Mouse (Mus musculus) kidney, adult 18-20 months (tissue): ENCODE measurements at regions not wholly inside any gene's neighbourhood (a gene's known extent, or its start where the extent isn't known, plus 50 kb on each side); places are given as distances from the start of the nearest gene placed in this dataset.

Experiments
- DNase-seq: peaks from one replicate; pipeline ENCODE4 v3.0.0; 2021

- no peak for DNase-seq
These were observed 176.8 kb downstream of the Fign start for GRCm38 (mm10) chr2:63920997-63921396.

DNA sequence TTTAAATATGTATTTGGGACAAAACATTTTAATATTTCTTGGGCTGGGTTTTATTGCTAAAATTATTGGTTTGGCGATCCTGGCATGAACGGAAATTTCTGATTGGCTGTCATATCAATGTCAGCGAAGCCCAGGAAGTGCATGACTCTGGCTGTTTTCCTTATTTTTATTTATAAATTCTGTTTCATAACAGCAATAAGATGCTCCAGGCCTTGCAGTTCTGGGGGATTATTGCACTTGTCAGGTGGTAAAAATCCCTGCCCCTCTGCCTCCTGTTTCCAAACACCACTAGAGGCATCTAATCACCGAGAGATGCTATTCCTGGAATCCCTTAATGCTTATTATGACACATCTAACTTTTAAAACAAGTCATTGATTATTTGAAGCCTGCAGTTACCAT is 177.8 kb downstream of the Fign start:
- DNase-seq, result no peak

DNA sequence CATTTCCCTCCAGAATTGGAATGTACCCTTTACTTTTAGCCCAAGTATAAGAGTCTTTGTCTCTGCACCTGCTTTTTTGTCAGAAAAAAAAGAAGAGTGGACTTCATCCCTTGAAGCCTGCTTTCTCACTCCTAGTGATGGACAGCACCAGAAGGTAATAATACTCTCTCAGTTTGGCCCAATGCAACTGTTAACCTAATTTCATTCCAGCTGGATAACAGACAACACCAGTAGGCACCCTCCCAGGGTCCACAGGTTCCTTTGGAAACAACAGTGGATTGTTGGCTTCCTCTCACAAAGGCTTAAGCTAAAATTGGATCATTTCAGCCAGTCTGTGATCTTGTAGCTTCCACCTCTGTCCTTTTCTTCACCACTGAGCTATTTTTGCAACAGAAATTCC is 197.2 kb downstream of the Fign start:
- DNase-seq, result no peak

GRCm38 (mm10) chr2:63878477-63878876 is 219.4 kb downstream of the Fign start:
- DNase-seq, result no peak

- no peak for DNase-seq
These were observed 220.5 kb downstream of the Fign start for GRCm38 (mm10) chr2:63877387-63877786.

DNA sequence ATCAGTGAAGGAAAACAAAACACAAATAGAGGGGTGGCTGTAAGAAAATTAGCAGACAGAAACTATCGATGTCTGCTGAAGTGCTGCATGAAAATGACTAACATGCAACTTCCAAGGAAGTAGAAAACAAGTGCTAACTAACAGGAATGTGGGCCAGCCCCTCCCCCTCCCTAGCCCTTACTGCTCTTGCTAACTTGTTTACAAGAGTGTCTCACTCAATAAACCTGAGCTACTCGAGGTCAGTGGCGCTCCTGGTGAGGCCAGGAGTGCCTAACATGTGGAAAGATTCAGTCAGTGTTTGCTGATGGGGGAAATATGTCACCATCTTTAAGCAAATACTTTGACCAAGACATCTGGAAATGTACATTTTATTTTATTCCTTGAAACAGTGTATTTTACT is 221.5 kb downstream of the Fign start:
- peak; percentile 57 for DNase-seq

DNA sequence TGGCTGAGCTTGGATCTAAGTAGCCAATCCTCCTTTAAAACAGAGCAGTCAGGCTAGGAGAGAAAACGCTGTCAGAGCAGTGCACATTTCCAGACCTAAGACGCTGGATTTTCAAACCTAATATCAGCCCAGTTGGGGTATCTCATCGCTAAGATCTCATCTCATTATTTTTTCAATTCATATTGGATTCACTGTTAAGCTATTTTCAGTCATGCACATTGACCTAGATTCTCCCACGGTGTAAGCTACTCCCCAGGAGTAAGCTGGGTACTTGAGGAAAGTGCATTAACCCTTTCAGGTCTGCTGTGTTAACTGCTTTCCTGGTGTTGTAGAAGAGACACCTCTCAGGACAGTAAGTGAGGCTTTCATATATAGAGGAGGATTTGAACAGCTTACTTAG is 222.7 kb downstream of the Fign start:
- no peak for DNase-seq

GRCm38 (mm10) chr2:63866524-63866923 is 231.3 kb downstream of the Fign start:
- DNase-seq, result no peak

DNA sequence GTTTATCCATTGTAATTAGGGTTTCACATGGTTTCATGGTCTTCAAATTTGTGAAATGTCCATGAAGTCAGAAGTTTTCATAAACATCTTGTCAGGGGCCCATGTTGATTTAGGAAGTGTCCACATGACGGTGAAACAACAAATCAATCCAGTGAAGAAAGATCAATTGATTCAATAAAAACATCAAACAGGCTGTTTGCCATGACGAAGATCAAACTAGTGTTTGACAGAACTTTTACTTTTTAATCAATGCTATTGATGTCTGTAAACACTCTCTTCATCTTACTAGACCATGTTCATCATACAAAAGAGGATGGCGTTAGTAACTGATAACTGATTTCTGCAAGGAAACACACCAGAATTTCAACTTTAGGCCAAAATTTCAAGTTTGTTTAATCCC is 236.0 kb downstream of the Fign start:
- no peak for DNase-seq

DNA sequence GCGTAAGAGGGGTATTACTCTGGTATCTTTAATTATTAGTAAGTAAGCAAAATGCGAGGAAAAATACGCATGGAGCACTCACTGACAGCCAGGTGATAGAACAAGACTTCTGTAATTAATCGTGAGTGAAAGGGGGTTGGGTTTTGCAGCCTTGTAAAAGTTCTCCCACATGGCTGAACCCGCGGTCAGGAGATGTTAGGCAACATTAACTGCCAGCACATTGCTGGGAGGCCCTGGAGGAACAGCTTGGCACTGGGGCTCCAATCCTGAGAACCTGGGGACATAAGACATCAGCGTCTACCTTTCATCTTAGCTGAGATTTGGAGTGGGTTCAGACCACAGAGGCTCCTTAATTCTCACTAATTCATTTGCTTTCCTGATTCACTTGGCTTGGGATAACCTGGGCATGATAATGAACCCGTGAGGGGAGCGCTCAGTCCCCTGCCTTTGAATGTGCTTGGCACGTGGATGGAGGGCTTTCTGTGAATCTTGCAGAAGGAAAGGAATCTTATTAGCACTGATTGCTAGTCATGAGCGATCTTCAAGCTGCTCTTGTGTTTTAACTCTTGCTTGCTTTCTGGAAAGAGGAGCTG is 241.3 kb downstream of the Fign start:
- DNase-seq, result no peak

DNA sequence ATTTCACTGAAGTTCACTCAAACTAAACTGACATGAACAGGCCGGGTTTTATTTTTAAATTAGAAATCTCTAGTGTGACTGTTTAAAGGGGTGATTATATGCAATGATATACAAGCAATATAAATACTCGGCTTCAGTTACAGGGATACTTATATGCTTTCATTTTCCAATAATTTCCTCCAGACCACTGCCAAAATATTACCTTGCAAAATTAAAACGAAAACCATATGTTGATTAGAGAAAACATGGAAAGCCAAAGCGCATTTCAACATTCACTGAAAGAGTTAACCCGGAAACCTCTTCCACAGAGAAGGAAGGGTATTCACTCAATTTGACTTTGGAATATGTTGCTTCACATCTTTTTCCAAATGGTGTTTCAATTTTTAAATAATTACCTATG is 242.4 kb downstream of the Fign start:
- DNase-seq, result no peak

DNA sequence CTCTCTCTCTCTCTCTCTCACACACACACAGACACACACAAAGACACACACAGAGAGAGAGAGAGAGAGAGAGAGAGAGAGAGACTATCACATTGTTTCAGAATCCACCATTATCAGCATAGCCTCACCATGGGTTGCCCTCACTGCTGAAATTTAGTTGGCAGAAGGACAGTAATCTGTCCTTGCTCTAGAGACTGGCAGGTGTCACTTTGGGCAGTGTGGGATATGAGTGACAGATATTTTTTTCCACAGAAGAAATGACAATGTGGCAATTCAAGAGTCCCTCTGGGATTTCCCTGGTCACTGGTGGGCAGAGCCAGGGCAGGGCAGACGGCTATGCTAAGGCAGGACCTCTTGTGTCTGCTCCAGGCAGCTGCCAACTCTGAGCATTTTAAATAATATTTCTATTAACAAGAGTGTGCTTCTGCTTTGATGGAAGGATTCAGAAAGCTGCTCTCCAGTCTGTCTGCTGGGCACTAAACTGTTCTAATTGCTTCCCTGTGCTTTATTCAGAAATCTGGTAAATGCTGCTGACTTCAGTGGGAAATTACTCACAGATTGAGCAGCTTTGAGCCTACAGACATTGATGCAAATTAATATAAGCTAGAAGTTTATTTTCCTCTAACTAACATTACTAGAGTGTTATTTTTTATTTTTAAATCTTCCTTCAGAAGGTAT is 243.5 kb downstream of the Fign start:
- no peak for DNase-seq

DNA sequence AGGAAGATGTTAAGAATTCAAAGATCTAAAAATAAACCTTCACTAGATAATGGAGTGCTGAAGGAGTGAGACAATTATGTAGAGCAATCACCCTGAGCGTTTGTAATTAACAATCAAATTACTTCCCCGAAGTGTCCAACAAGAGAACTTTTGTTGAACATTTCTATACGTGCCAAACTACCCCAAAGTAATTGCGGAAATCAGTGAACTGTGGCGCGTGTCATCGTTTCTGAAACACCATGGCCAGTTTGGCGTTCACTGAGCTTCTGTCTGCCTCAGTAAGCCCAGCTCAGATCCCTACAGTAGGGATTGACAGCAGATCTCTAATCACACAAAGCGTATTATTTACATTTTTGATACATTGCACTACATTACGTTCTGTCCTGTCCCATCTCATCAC is 244.6 kb downstream of the Fign start:
- DNase-seq, result no peak

- DNase-seq, result no peak
These were observed 245.6 kb downstream of the Fign start for GRCm38 (mm10) chr2:63852287-63852686.

- DNase-seq, result no peak
These were observed 247.8 kb downstream of the Fign start for GRCm38 (mm10) chr2:63850033-63850432.

DNA sequence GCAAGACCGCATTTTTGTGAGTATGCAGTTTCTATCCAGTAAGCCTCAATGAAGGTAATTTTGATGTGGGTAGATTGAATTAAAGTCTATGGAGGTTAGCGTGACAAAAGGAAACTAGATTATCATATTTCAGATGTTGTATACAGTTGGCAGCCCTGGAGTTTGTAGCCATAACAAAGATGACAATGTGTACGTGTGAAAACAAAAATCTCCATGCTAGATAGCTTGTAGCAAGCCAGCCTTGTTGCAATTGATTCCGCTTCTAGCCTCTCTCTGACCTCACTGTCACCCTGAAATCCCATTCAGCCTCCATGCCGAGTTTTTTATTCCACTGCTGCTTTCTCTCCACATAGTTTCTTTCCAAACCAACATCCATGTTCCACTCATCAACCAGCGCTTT is 248.4 kb downstream of the Fign start:
- no peak for DNase-seq

GRCm38 (mm10) chr2:63832041-63832714 is 265.7 kb downstream of the Fign start:
- no peak for DNase-seq

- no peak for DNase-seq
These were observed 267.4 kb downstream of the Fign start for GRCm38 (mm10) chr2:63830431-63830830.

- DNase-seq, result no peak
These were observed 269.2 kb downstream of the Fign start for GRCm38 (mm10) chr2:63828633-63829032.

- no peak for DNase-seq
These were observed 278.4 kb downstream of the Fign start for GRCm38 (mm10) chr2:63819440-63819839.
